8 mouse cellular contexts compared by ENCODE assay signal in genomic region chr13:116711866-116712593, GRCm38 (mm10).
DNase-seq lines count a peak whose midpoint lies in the region.

No protein-coding gene starts in this region.

- H3K27ac ChIP-seq in limb, embryonic 10.5 days, result peak overlapping the region; percentile 66
- peak overlapping the region; percentile 17; the same call in 1 of the 2 replicates for H3K27ac ChIP-seq in midbrain, embryonic 10.5 days (replicated peaks)

- intact Hi-C loops in gastrocnemius, postnatal 14 days (cut with DNase I; ENCODE audit: low total_unique reads), result loop anchor here (10.0 kb wide), 1 partner anchor 1477 kb away; no protein-coding TSS in a partner anchor

- H3K4me1 ChIP-seq in limb, embryonic 10.5 days, result peaks cover 41% of the 10 kb centered on the region
- peaks cover 43% of the 10 kb centered on the region for H3K4me1 ChIP-seq in midbrain, embryonic 10.5 days

- DNase-seq in ovary, postnatal 14 days (ENCODE audit: low spot score), result peak; percentile 63
- no peak for DNase-seq in ovary, postnatal 10 days (ENCODE audit: low spot score)
- DNase-seq in cerebellum, postnatal 4 days (ENCODE audit: low spot score in 2 of 2), result peak; percentile 51 to 75
- DNase-seq in gastrocnemius, postnatal 14 days, result peak; percentile 63
- DNase-seq in kidney, adult 11 months, result peak; percentile 35
- peak; percentile 78 for DNase-seq in limb, embryonic 10.5 days (ENCODE audit: low spot score)
- peak; percentile 69 for DNase-seq in midbrain, embryonic 10.5 days (ENCODE audit: low spot score)
- DNase-seq in spleen, postnatal 4 days (ENCODE audit: low spot score in 2 of 2), result peak; percentile 29 to 68

- peak overlapping the region; percentile 50 for H3K4me3 ChIP-seq in limb, embryonic 10.5 days
- H3K4me3 ChIP-seq in midbrain, embryonic 10.5 days, result peak overlapping the region; percentile 48

- peaks cover 57% of the 10 kb centered on the region for H3K27me3 ChIP-seq in limb, embryonic 10.5 days (ENCODE audit: low read depth, poor library complexity, severe bottlenecking)
- peaks cover 91% of the 10 kb centered on the region for H3K27me3 ChIP-seq in midbrain, embryonic 10.5 days (ENCODE audit: low read depth, poor library complexity, severe bottlenecking)

- H3K9me3 ChIP-seq in limb, embryonic 10.5 days (replicated peaks), result no peaks in the 10 kb centered on the region
- no peaks in the 10 kb centered on the region for H3K9me3 ChIP-seq in midbrain, embryonic 10.5 days (replicated peaks)

- WGBS in limb, embryonic 10.5 days, result under 1% methylated on average over 24 of the region's 24 CpGs
- WGBS in midbrain, embryonic 10.5 days, result under 1% methylated on average over 24 of the region's 24 CpGs

- no peaks in the 10 kb centered on the region for H3K36me3 ChIP-seq in limb, embryonic 10.5 days
- no peaks in the 10 kb centered on the region for H3K36me3 ChIP-seq in midbrain, embryonic 10.5 days
